Mouse (Mus musculus) urinary bladder, postnatal 36 days (tissue): ENCODE measurements around the gene Scimp.
"Not testable (repeated sequence)": the region's sequence is repeated elsewhere in the genome, so short reads cannot be mapped to it uniquely, and the experiment has no call there.

Source experiments
- DNase-seq, 2 experiments: peaks; one replicate each; pipeline ENCODE4 v3.0.0; 2022; ENCODE audit warnings: low spot score in 2 of 2, mixed read lengths in 1 of 2

Gene Scimp

DNA sequence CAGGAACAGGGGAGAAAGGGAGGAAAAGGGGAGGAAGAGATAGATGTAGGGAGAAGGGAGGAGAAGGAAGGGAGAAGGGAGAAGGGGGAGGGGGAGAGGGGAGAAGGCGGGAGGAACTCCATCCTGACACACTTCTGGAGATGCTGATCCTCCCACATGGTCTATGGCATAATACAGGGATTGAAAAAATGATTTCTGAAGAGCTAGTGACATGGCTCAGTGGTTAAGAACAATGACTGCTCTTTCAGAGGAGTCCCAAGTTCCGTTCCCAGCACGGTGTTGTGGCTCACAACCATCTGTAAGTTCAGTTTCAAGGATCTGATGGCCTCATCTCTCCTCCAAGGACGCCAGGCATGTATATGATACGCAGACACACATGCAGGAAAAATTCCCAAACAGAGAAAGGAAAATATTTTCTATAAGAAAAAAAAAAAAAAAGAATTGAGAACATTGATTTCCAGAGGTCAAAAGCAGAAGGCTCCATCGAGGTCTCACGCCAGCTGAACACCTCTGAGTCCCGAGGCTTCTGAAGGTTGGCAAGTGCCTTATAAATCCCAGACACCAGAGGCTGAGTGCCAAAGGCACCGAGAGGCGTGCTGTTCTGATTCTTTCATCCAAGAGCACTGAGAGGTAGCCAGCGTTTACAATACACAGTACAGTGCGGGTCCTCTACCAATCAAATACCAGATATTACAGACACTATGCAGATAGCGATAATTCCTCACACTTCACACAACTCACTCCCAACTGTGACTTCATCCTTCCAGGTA, 730 bp downstream of the Scimp start:
- DNase-seq, result no peak

DNA sequence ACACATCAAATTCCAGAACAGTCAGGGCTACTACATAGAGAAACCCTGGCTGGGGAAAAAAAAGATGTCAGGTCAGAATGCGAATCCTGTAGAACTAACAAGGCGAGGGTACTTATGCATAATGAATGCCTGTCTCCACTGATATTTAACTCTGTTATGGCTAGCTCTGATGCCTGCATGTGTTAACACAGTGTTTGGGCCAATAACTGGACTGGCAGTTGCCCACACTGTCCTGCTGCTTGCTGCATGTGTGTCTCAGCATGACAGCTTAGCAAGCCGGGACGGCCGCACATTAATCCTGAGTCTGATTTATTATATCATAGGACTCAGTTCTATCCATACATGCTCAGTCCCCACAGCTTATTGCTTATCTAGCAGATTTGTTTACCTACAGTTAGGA, 1.3 kb downstream of the Scimp start:
- DNase-seq, result no peak

DNA sequence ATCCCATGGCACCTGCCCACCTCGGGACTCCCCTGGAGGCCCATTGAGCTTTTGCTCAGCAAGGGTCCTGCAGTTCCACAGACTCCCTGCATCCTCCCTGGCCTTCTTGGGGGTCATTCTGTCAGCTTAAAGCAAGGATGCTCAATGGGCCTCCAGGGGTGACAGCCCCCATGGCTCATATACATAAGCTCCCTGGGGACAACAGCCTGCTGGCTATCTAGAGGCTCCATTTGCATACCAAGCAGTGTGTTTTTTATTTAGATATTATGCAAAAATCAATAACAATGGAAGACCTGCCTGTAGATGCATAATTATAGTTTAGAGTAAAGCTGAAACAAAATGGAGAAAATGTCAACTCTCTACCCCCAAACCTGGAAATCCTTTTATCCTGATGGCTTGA, 3.4 kb downstream of the Scimp start:
- DNase-seq, result no peak

DNA sequence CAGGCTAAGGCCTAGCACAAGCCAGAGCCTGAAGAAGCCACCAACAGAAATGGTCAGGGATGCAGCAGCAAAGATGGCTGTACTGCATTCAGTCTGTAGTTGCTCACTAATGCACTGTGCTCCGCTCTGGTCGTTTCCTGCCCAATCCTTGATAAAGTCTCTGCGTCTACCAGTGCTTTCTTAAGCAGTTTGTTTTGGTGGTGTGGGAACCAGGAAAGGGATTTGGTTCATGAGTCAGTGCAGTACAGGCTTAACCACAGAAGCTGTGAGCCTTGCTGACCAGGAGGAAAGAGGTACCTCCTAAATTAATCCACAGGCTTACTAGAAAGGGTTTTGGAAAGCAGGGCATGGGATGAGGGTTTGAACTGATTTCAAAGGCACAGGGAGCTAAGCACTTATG, 4.3 kb downstream of the Scimp start:
- DNase-seq, result no peak

DNA sequence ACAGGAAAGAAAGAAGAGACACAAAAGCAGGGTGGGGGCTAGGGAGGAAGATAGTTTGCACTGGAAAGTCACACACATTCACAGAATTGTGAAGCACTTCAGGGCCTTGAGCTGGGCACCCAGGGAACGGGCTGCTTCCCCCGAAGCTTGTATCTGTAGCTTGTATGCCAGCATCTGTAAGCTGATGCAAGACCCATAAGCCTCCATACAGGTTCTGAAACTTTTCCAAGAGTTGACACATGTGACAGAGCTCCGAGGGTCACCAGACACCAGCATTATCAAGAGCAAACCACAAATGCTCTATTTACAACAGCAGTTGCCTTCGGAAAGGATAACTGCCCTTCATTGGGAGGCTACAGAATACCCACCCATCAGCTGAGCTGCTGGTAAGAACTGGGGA, 4.8 kb downstream of the Scimp start:
- no peak for DNase-seq

DNA sequence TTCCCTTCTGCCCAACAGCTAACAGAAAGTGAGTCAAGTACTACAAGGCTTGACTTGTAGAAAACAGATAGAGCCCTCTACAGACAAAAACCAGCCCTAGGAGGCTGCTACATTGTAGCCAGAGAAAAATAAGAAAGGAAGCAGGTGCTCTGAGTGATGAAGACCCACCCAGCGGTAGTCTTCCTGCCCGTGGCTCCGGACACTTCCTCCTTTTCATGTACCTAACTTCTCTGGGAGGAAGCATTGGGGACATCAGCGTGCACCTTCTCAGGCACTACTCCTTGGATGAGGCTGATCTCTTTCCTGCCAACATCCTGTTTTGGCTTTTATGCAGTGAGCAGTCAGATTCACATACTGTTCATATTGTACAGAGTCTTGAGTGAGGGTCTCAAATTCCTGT, 5.7 kb downstream of the Scimp start:
- DNase-seq, result no peak

DNA sequence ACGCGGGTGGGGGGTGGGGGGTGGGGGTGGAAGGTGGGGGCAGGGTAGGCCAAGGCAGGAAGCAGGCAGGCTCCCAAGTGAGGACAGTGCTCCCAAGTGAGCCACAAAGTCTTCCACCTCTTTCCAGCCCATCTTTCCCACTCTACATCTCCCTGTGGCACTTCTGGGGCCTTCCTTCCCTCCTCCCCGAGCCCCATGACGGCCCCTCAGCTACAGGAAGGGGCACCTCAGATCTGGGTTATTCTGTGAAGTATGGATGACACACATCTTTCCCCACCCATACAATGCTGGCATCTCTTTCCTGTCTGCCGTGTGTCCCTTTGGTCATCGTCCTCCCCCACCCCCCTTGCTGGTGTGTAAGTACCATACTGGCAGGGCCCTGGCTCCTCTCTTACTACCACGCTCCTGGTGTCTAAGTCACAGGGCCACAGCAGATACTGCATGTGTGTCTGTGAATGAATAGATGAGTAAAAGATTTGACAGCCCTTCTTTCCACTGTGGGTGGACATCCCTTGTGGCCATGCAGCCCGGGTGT, 6.7 kb downstream of the Scimp start:
- no peak for DNase-seq

DNA sequence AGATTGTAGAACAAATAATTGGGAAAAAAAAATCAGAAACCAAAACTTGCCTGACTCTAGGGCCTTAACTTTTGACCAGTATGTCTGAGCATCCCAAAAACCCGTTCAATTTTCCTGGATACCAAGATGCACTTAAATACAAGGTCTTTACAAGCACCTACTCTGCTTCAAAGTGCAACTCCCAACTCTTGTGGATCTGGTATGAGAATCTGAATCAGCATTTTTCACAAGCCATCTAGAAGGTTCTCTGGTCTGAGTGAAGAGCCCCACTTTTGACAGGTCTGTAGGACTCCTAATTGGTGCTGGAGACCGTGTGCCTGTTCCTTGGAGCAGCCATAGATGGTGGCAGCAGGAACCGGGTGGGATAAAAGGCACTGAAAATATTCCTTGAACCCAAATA, 8.0 kb downstream of the Scimp start:
- no peak for DNase-seq

DNA sequence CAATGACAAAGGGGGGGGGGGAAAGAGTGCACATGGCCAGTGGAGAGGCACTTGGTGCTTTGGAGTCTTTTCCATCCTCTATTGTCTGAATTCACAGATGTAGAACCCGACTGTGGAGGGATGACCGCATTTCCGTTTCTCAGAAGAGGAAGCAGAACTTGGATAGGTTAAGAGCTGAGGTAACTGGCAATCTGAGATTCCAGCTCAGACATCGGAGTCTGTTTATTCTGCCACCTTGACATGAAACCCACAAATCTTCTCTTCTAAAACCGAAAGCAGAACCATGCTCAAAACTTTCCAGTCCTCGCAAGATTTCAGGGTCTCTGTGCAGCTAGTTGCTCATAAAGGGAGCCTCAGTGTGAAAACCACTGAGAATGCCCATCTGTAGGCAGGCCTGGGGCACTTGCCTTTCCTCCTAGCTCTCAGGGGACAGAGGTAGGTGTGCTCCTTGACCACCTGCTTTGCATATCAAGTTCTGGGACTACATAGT, 8.6 kb downstream of the Scimp start:
- DNase-seq, result no peak

DNA sequence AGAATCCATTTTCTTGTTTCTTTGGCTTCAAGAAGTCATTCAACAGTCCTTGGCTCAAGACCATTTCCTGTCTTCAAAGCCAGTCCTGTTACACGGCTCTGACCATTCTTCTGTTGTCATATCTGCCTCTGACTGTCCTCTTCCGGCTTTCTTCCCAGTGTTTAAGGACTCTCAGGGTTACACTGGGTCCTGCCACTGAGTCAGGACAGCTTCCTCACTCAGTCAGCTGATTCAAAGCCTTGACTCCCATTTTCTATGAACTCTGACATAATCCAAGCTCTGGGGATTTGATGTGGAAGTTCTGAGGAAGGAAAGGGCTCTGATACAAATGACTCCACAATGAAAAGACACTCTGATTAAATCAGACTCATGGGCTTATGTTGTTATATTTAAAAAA, 9.5 kb downstream of the Scimp start:
- DNase-seq, result no peak

DNA sequence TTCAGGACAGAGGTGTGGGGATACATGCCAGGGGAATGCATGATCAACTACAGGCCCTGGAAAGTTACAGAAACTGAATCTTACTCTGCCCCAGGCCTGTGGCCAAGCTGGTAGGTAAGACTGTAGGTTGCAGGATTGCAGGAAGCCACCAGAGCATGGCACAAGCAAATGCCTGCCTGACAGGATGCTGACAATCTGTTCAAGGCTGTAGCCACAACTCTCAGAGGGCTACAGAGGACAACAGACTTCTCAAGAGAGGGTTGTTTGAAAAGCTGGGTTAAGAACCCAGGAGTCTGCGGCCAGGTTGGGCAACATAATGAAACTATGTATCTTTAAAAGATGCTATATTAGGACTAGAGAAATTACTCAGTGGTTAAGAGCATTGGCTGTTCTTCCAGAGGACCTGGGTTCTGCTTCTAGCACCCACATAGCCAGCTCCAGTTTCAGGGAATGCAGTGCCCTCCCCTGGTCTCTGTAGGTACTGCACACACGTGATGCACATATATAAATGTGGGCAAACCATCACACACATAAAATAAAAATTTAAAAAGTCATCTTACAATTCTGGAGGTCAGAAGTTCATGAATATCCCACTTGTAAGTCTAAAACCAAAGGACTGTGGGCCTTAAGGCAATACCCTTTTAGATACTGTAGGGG, 10.1 kb downstream of the Scimp start:
- no peak for DNase-seq

DNA sequence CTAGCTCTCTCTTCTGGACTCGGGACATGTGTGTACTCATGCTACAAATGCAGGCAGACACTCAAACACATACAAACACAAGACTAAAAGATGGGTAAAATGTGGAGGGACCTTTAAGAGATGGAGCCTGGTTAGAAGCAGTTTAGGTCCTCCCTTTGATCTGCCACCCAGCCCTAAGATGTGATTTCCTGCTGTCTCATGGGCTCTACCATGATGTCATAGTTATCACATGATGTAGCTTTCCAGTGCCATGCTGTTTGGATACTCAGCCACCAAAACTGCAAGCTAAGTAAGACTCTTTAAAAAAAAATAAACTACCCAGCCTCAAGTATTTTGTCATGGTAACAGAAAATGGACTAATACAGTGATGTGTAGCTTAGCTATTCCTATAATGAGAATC, 20.0 kb downstream of the Scimp start:
- DNase-seq, result no peak

DNA sequence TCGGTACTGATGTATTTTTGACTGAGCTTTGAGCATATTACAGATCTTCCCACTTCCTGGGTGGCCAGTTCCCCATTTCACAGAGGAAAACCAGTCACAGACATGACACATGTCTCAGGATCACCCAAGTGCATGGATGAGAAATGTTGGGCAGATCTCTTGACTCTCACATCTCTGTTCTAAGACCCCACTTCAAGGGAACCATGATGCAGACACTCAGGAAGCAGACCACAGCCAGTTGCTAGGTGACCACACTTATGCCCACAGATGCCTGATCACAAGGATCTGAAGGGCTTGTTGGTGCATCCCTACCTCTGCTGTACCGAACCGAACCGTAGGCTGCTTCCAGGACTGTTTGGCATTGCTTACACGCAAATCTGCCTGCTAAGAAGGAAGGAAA, 20.7 kb downstream of the Scimp start:
- DNase-seq, result no peak

DNA sequence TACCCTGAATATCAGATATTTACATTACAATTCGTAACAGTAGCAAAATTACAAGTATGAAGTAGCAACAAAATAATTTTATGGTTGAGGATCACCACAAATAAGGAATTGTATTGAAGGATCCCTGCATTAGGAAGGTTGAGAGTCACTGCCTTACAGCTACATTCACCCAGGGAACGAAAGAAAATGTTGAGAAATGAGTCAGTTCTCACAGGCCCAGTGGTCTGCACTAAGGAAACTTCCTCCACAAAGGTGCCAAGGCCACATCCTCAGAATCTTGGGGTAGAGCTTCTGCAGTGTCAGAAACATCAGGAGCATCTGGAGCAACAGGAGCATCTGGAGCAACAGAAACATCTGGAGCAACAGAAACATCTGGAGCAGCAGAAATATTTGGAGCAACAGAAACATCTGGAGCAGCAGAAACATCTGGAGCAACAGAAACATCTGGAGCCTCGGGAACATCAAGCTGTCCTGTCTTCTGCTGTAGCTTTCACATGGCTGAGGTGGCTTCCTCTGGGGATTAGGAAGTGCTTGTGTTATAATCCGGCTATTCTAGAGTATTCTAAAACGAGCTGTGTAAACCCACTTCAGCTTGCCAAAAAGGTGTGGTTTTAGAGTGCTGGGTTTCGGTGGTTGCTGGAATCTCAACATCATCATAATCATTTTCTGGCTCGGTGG, 21.4 kb downstream of the Scimp start:
- no peak for DNase-seq

DNA sequence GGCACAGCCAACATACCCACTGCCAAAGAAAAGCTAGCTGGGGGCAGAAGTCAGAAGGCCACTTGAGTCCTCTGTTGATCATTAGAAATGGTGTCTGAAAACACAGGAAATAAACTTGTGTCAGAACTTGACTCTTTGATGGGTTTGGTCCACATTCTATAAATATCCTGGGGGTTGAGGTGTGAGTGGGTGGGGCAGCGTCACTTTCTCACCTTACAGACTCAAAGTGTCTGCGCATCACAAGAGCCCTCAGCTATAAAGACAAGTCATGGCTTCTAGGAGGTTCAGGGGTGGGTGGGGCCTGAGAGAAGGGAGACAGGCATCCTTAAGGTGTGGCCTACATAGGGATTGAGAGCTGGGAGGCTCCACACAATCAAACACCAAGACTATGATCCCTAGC, 22.0 kb downstream of the Scimp start:
- DNase-seq, result no peak

DNA sequence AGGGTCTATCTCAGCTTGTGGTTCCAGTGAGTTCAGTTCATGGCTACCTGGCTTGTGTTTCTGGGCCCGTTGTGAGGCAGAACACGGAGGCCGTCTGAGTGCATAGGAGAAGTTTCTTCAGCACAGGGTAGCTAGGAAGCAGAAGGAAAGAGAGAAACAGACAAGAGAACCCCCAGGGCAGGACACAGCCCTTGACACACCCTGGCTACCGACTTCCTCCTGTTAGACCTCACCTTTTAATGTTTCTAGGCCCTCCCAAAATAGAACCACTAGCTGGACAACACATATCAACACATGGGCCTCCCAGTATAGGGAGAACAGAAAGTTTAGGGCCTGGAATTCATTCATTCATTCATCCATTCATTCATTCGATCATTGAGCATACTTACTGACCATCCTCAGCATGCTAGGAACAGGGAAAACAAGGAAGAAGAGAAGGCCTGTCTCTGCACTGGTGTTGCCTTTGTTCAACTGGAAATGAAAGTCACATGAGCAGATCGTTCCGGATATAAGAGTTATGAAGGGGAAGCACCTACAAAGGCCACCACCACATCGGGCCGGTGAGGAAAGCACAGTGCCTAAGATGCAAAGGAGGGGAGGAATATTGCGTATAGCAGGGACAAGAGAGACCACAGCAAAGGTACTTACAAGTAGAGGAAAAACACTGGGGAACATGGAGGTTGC, 23.3 kb downstream of the Scimp start:
- no peak for DNase-seq

DNA sequence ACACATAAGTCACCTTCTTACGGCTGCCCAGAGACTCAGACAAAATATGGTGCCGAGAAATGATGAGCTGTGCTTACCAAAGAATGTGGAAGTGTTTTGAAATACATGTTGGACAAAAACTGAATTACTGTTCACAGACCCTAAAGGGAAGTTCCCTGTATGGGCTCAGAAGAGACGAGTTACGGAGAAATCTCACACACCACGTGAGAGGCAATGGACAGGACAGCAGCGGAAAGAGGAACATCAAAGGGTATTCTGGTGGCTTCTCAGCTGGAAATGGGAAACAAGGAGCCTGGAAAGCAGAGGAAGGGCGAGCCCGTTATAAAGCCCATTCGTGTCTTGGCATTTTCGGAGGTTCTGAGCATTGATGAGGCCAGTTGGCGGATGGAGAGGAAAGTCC, 25.3 kb downstream of the Scimp start:
- DNase-seq, result no peak

DNA sequence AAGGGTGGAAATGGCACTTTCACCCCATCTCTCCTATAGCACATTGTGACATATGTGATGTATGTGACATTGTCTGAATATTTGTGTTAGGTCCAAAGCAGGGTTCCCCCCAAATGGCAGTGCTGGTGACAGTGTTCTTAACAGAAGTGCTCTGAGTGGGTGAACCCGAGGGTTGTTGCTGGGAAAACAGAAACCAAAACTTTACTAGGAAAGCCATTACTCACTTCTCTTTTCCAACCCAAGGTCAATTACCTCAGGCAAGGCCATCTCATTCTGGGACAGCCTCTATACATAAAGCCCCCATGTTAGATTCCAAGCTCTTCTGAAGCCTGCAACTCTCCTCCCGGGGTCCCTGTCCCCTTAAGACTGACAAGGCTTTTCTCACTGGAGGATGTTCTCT, 26.5 kb downstream of the Scimp start:
- DNase-seq, result no peak

DNA sequence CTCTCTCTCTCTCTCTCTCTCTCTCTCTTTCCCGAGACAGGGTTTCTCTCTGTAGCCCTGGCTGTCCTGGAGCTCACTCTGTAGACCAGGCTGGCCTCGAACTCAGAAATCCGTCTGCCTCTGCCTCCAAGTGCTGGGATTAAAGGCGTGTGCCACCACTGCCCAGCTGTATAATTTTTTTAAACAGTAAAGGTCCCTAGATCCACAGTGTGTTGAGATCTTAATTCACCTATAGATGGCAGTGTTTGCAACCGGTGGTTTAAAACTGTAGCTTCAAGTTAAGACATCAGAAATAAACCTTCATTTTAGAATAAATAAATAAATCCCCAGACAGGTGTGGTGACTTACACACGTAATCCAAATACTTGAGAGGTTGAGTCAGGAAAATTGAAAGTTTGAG, 34.3 kb downstream of the Scimp start:
- not testable (repeated sequence) for DNase-seq

DNA sequence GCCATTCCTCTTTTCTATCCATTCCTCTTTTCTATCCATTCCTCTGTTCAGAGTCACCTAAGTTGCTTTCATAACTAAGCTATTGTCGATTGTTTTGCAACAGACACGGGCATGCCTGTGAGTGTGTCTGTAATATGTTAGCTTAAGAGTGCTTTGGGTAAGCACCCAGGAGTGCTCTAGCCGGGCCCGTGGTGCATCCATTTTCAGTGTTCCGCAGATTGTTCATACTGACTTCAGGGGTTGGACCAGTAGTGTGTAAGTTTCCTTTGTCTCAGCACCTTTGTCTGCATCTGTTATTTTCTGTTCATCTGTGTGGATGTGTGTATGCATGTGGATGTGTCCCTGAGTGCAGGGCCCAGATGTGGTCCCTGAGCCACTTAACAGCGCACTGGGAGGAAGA, 34.8 kb downstream of the Scimp start:
- no peak for DNase-seq

DNA sequence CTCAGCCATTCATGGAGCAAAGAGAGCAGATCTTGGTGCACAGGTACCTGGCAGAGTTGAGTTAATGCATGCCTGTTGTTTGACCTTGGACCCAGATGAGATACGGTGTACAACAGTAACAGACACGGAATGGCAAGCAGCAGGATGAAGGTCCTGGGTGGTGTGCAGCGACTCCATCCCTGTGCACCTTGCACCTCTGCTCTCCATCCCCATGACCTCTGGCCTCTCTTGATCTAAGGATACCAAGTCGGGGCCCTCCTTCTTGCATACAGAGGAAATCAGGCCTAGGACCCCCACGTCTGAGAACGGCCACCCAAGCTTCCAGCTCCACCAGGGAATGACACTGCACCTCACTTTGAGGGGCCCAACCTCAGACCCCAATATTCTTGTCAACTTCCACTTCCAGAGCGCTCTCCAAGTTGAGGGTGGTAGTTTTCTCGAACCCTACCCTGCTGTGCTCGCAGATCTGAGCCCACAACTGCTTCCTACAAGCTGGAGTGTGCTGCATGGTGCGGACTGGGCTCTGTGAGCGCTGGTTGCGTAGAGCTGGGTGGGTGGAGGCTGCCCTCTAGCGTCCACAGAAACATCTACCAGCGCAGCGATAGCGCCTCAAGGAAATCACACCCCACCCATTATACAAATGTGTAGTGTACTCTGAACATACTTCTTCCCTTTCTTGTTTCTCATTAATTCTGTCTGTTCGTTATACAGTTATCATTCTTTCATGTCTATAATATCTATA, 35.4 kb downstream of the Scimp start:
- DNase-seq, result peak; percentile 53 to 61
